Mouse (Mus musculus) hindbrain, embryonic 15.5 days (tissue): ENCODE data around the gene Wdr44. TPM values are rescaled to one million over a fixed set of nuclear protein-coding genes. Genes with fewer than 3 reads are reported as not detected.

Experiments
- ATAC-seq: fragments of 200-750 bp; cut with Nextera tagmentation; 2 replicates; pipeline ENCODE4 v1.8.0; 2017; ENCODE audit warnings: low read depth, moderate number of reproducible peaks, moderate TSS enrichment; ENCODE audit not compliant: low FRiP score
- H3K27ac ChIP-seq: fragments of 300-500 bp; sonication (generic); replicated peaks from 2 replicates; pipeline ENCODE4 v1.5.1; 2015; ENCODE audit warnings: mild to moderate bottlenecking, inconsistent platforms
- H3K27me3 ChIP-seq: fragments of 300-500 bp; sonication (generic); 2 replicates; pipeline ENCODE4 v1.6.1; 2015; ENCODE audit warnings: control low read depth, inconsistent platforms
- H3K36me3 ChIP-seq: fragments of 300-500 bp; sonication (generic); 2 replicates; pipeline ENCODE4 v1.6.1; 2015; ENCODE audit warnings: control low read depth, inconsistent platforms
- H3K4me1 ChIP-seq: fragments of 300-500 bp; sonication (generic); replicated peaks from 2 replicates; pipeline ENCODE4 v1.6.1; 2015; ENCODE audit warnings: control low read depth, inconsistent platforms
- H3K4me2 ChIP-seq: fragments of 300-500 bp; sonication (generic); 2 replicates; pipeline ENCODE4 v1.6.1; 2015; ENCODE audit warnings: moderate library complexity, mild to moderate bottlenecking, inconsistent platforms
- H3K4me3 ChIP-seq: fragments of 300-500 bp; sonication (generic); 2 replicates; pipeline ENCODE4 v1.5.1; 2015; ENCODE audit warnings: mild to moderate bottlenecking, inconsistent platforms
- H3K9ac ChIP-seq: fragments of 300-500 bp; sonication (generic); 2 replicates; pipeline ENCODE4 v1.6.1; 2015; ENCODE audit warnings: inconsistent platforms
- H3K9me3 ChIP-seq: fragments of 300-500 bp; sonication (generic); 2 replicates; pipeline ENCODE4 v1.6.1; 2016; ENCODE audit warnings: control low read depth, inconsistent platforms
- WGBS: fragments of 180-500 bp; shearing (Covaris S2); methylation state at CpG from one replicate; pipeline ENCODE4 v1.1.7; 2015; 5-methylcytosine and 5-hydroxymethylcytosine counted together
- polyA plus RNA-seq: library from polyadenylated mRNA; unstranded; fragments of >200 nt; fragmentation: Nextera tagmentation; extraction: Ambion mirVana; gene quantifications from 2 replicates; pipeline ENCODE4 v1.2.1, GENCODE M21; 2015

Gene Wdr44
- 16.3 and 18.5 TPM in 2 replicates for polyA plus RNA-seq

DNA sequence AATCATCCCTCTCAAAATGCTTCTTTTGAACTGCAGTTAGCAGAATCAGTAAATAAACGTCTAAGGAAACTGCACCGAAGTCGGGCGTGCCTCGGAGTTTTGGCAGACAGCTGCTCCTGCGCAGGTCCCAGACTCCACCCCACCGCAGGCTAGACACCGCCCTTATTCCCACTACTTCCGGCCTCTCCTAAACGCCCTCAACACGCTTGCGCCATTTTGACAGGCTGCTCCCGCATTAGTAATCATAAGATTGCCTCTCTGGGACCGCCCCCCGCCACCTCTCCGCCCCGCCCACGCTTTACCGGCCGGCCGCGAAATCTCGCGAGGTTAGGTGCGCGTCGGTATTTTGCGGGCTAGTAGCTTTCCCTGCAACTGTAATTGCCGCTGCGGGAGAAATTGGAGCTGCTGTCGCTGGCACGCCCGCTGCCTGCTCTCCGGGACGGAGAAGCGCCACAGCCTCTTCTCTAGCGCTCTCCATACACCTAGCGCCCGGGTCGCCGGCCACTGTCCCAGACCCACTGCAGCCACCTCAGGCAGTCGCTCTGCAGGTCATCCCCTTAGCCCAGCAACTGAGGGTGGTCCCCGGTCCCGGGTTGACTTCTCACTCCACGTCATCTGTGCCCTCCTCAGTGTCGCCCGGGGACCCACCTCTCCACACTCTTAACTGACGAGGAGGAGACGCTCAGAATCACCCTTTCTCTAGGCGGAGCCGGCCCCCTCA is at the start of gene Wdr44:
Wdr44 (plus strand) TSS at position 330 of the 721 bp plus-strand sequence.
- Histone ChIP-seq H3K27ac (peak within 1 kb of the TSS; percentile 88), H3K4me3 (peak within 1 kb of the TSS; percentile 69), H3K36me3 (no peaks in the 10 kb centered on the region), H3K4me1 (0 out of 2 replicates have a peak, but pooled peaks cover 7% of the 10 kb centered on the region), H3K9ac (peak within 1 kb of the TSS; percentile 72), H3K27me3 (no peaks in the 10 kb centered on the region), H3K4me2 (peak within 1 kb of the TSS; percentile 57), H3K9me3 (no peaks in the 10 kb centered on the region)
- 7% methylated on average over 51 of the region's 51 CpGs for WGBS
- peak; percentile 100 for ATAC-seq

- 94% methylated on average over 1 of the region's 1 CpGs for WGBS
- Histone ChIP-seq H3K27me3 (no peaks in the 10 kb centered on the region), H3K9ac (no peak overlapping the region), H3K4me3 (no peak overlapping the region), H3K4me2 (no peak overlapping the region), H3K36me3 (no peaks in the 10 kb centered on the region), H3K9me3 (no peaks in the 10 kb centered on the region), H3K4me1 (no peaks in the 10 kb centered on the region), H3K27ac (no peak overlapping the region)
- no peak for ATAC-seq
These were observed 44.5 kb upstream of the Wdr44 start for GRCm38 (mm10) chrX:23648371-23648770.

- no peak overlapping the region for H3K4me3 ChIP-seq
- H3K4me1 ChIP-seq = no peaks in the 10 kb centered on the region
- H3K9ac ChIP-seq = no peak overlapping the region
- 100% methylated on average over 1 of the region's 1 CpGs for WGBS
- H3K27me3 ChIP-seq = no peaks in the 10 kb centered on the region
- H3K36me3 ChIP-seq = no peaks in the 10 kb centered on the region
- H3K9me3 ChIP-seq = no peaks in the 10 kb centered on the region
- no peak for ATAC-seq
- H3K4me2 ChIP-seq = no peak overlapping the region
- no peak overlapping the region for H3K27ac ChIP-seq
These were observed 30.6 kb upstream of the Wdr44 start for GRCm38 (mm10) chrX:23662216-23662615.

GRCm38 (mm10) chrX:23673193-23673592 is 19.7 kb upstream of the Wdr44 start:
- Histone ChIP-seq H3K9ac (no peak overlapping the region), H3K4me3 (no peak overlapping the region), H3K36me3 (no peaks in the 10 kb centered on the region), H3K9me3 (no peaks in the 10 kb centered on the region), H3K27me3 (no peaks in the 10 kb centered on the region), H3K27ac (no peak overlapping the region), H3K4me2 (no peak overlapping the region), H3K4me1 (no peaks in the 10 kb centered on the region)
- 82% methylated on average over 2 of the region's 2 CpGs for WGBS
- ATAC-seq = no peak

DNA sequence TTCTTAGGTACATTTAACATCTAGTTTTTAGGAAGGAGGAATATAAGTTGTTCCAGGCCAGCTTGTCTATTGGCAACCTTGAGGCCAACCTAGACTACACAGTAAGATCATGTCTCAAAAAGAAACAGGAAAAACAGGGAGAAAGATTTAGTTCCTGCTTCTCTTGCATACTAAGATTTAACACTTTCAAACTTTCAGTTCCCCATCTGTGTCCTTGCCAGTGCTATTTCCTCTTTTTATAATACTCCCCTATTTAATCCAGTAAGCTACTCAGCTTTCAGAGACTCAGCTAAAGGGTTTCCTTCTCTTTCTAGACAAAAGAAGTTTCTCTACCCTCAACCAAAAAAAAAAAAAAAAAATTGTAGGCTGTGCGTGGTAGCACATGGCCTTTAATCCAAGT is 17.4 kb upstream of the Wdr44 start:
- Histone ChIP-seq H3K9me3 (no peaks in the 10 kb centered on the region), H3K27me3 (no peaks in the 10 kb centered on the region), H3K27ac (no peak overlapping the region), H3K36me3 (no peaks in the 10 kb centered on the region), H3K4me3 (no peak overlapping the region), H3K4me2 (no peak overlapping the region), H3K4me1 (no peaks in the 10 kb centered on the region), H3K9ac (no peak overlapping the region)
- WGBS = 88% methylated on average over 1 of the region's 1 CpGs
- ATAC-seq = no peak

- H3K9me3 ChIP-seq = no peaks in the 10 kb centered on the region
- no peaks in the 10 kb centered on the region for H3K36me3 ChIP-seq
- no peak overlapping the region for H3K4me3 ChIP-seq
- WGBS = 76% methylated on average over 2 of the region's 2 CpGs
- no peaks in the 10 kb centered on the region for H3K4me1 ChIP-seq
- no peak overlapping the region for H3K27ac ChIP-seq
- no peak for ATAC-seq
- H3K27me3 ChIP-seq = no peaks in the 10 kb centered on the region
- H3K4me2 ChIP-seq = no peak overlapping the region
- H3K9ac ChIP-seq = no peak overlapping the region
These were observed 16.3 kb upstream of the Wdr44 start for GRCm38 (mm10) chrX:23676583-23676982.

- no peaks in the 10 kb centered on the region for H3K4me1 ChIP-seq
- H3K9ac ChIP-seq = no peak overlapping the region
- no peak overlapping the region for H3K4me3 ChIP-seq
- no peaks in the 10 kb centered on the region for H3K36me3 ChIP-seq
- no peak overlapping the region for H3K27ac ChIP-seq
- H3K4me2 ChIP-seq = no peak overlapping the region
- no peak for ATAC-seq
- WGBS = 86% methylated on average over 2 of the region's 2 CpGs
- no peaks in the 10 kb centered on the region for H3K9me3 ChIP-seq
- H3K27me3 ChIP-seq = no peaks in the 10 kb centered on the region
These were observed 15.3 kb upstream of the Wdr44 start for GRCm38 (mm10) chrX:23677511-23677910.

GRCm38 (mm10) chrX:23692336-23692721 is 522 bp upstream of the Wdr44 start:
- peak overlapping the region; percentile 57 for H3K4me2 ChIP-seq
- no peaks in the 10 kb centered on the region for H3K27me3 ChIP-seq
- no peaks in the 10 kb centered on the region for H3K9me3 ChIP-seq
- H3K4me3 ChIP-seq = peak overlapping the region; percentile 69
- H3K9ac ChIP-seq = peak overlapping the region; percentile 22; the same call in 1 of the 2 replicates
- H3K4me1 ChIP-seq = 0 out of 2 replicates have a peak, but pooled peaks cover 7% of the 10 kb centered on the region
- peak; percentile 40 for ATAC-seq
- H3K27ac ChIP-seq = no peak overlapping the region
- 21% methylated on average over 5 of the region's 5 CpGs for WGBS
- H3K36me3 ChIP-seq = no peaks in the 10 kb centered on the region

DNA sequence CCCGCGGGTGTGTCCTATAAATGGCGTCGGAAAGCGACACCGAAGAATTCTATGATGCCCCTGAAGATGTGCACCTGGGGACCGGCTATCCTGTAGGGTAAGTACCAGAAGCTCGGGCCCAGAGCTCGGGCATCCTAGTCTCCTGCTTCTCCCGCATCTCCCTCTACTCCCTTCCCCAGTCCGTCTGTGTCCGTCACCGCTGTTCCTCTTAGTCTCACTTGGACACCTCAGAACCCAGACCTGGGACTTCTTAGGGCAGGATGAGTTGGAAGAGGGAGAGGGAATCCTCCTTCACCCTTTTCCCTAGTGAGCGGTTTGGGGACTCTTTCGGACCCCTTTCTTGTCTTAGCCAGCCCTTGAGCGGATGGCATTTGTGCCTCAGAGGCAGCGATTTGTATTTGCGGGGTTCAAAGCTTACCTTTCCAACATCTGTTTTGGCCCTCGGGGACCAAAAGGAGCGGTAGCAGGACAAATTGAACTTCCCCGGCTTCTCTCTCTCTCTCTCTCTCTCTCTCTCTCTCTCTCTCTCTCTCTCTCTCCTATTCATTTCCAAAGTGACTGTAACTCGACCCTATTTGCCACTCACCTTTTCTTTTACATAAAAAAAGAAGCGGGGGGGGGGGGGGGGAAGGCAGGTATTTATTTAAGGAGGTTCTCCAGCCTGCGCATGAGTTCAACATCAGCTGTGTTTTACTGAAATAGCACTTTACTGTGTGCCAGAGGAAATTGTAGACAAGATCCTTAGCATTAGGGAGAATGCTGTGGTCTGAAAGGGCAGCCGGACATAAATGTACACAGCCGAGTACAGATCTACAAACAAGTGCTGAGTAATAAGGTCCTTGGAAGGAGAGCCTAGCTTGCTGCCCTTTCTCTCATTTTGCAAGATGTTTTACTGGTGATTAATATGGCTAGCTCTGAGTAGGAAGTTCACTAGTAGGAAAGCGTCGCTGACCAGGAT is 871 bp downstream of the Wdr44 start:
- H3K27me3 ChIP-seq = no peaks in the 10 kb centered on the region
- no peaks in the 10 kb centered on the region for H3K9me3 ChIP-seq
- H3K4me3 ChIP-seq = peak overlapping the region; percentile 69
- H3K4me2 ChIP-seq = peak overlapping the region; percentile 57
- ATAC-seq = no peak
- no peaks in the 10 kb centered on the region for H3K36me3 ChIP-seq
- 16% methylated on average over 26 of the region's 28 CpGs for WGBS
- H3K9ac ChIP-seq = peak overlapping the region; percentile 72
- H3K27ac ChIP-seq = peak overlapping the region; percentile 88
- 0 out of 2 replicates have a peak, but pooled peaks cover 7% of the 10 kb centered on the region for H3K4me1 ChIP-seq

GRCm38 (mm10) chrX:23694588-23694987 is 1.7 kb downstream of the Wdr44 start:
- Histone ChIP-seq H3K4me1 (0 out of 2 replicates have a peak, but pooled peaks cover 7% of the 10 kb centered on the region), H3K27ac (no peak overlapping the region), H3K4me3 (peak overlapping the region; percentile 69; the same call in 1 of the 2 replicates), H3K9ac (no peak overlapping the region), H3K9me3 (no peaks in the 10 kb centered on the region), H3K4me2 (peak overlapping the region; percentile 57), H3K36me3 (no peaks in the 10 kb centered on the region), H3K27me3 (no peaks in the 10 kb centered on the region)
- WGBS = 79% methylated on average over 3 of the region's 3 CpGs
- no peak for ATAC-seq

DNA sequence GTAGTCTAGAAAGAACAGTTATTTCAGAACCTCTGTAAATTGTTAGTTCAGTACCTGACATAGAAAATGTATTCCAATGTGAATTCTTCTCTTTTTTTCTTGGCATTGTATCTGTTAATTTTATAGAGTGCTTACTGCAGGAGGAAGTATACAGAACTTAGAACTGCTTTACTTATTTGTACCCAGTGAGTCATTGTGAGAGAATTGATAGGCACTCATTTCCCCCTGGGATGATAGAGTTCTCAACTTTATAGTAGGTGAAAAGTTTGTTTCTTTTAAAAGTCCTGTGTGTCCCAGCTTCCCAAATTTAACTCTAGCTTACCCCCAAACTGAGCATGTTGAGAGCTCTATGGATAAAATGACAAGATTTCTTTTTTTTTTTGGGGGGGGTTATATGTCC is 2.3 kb downstream of the Wdr44 start:
- Histone ChIP-seq H3K9ac (no peak overlapping the region), H3K4me2 (peak overlapping the region; percentile 11; the same call in 1 of the 2 replicates), H3K27ac (no peak overlapping the region), H3K36me3 (no peaks in the 10 kb centered on the region), H3K27me3 (no peaks in the 10 kb centered on the region), H3K4me3 (no peak overlapping the region), H3K9me3 (no peaks in the 10 kb centered on the region), H3K4me1 (0 out of 2 replicates have a peak, but pooled peaks cover 7% of the 10 kb centered on the region)
- no peak for ATAC-seq

GRCm38 (mm10) chrX:23697346-23697745 is 4.5 kb downstream of the Wdr44 start:
- H3K36me3 ChIP-seq = no peaks in the 10 kb centered on the region
- H3K9me3 ChIP-seq = no peaks in the 10 kb centered on the region
- H3K27ac ChIP-seq = no peak overlapping the region
- no peaks in the 10 kb centered on the region for H3K27me3 ChIP-seq
- 96% methylated on average over 2 of the region's 2 CpGs for WGBS
- no peak for ATAC-seq
- H3K4me1 ChIP-seq = 0 out of 2 replicates have a peak, but pooled peaks cover 7% of the 10 kb centered on the region
- no peak overlapping the region for H3K4me2 ChIP-seq
- no peak overlapping the region for H3K4me3 ChIP-seq
- H3K9ac ChIP-seq = no peak overlapping the region
